Mouse (Mus musculus): ENCODE measurements at regions not wholly inside any gene's neighbourhood (a gene's known extent, or its start where the extent isn't known, plus 50 kb on each side); places are given as distances from the start of the nearest gene placed in this dataset.

- no peak for TF ChIP-seq CTCF (conservative IDR thresholded peaks at IDR 0.05; ENCODE audit: low read length)
- no peak for TF ChIP-seq POU5F1 (IDR thresholded peaks at IDR 0.05; ENCODE audit: borderline replicate concordance, low read length)
- TF ChIP-seq NANOG (IDR thresholded peaks at IDR 0.05; ENCODE audit: borderline replicate concordance, low read length): no peak
Measured at GRCm38 (mm10) chr13:54285968-54286367, 85.2 kb upstream of the Cplx2 start.
